Mouse (Mus musculus) urinary bladder, adult 2 months (tissue): ENCODE measurements around the gene Dusp13. TPM values are rescaled to one million over a fixed set of nuclear protein-coding genes. Genes with fewer than 3 reads are reported as not detected.

Experiments used
- DNase-seq: peaks from one replicate; pipeline ENCODE4 v3.0.0; 2022; ENCODE audit warnings: low spot score
- polyA plus RNA-seq: library from polyadenylated mRNA; depleted of rRNA; stranded (reverse); fragments of >200 nt; gene quantifications from 2 replicates; pipeline ENCODE4 v1.2.3, GENCODE M21; 2012; rRNA removed

Dusp13 gene
- polyA plus RNA-seq, 1 experiment = 0.33 TPM

DNA sequence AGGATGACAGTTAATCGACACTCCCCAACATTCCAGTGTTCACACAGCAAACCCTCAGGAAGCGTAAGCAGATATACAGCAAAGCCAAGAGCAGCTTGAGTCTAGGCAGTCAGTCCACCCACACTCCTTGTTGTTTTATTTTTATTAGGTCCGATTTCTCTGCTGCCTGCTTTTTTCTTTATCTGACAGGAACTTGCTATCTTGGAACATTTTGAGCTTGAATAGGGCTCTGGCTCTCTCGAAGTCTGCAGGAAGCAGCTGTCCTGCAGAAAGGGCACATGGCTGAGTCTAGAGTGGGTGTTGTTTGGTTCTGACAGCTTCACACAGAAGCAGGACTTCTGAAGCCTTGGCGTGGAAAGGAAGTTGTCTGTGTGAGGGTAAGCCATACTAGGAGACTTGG lies 47.7 kb downstream of the Dusp13 start:
- no peak for DNase-seq

DNA sequence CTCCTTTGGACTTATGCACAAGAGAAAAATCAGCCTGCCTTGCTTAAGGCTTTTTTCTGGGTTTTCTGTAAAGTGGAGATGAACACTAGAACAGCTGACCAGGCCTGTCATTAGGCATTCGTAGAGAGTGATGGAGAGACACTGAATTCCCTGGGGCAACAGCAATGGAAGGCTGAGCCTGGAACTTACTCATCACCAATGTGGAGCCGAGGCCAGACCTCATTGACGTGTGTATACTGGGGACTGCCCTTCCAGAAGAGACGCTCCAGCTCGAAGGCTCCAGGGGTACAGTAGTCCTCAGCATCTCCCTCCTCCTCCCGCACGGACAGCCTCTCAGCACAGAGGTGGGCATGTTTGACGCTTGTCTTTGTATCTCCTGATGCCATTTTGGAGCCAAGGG lies 48.3 kb downstream of the Dusp13 start:
- no peak for DNase-seq

DNA sequence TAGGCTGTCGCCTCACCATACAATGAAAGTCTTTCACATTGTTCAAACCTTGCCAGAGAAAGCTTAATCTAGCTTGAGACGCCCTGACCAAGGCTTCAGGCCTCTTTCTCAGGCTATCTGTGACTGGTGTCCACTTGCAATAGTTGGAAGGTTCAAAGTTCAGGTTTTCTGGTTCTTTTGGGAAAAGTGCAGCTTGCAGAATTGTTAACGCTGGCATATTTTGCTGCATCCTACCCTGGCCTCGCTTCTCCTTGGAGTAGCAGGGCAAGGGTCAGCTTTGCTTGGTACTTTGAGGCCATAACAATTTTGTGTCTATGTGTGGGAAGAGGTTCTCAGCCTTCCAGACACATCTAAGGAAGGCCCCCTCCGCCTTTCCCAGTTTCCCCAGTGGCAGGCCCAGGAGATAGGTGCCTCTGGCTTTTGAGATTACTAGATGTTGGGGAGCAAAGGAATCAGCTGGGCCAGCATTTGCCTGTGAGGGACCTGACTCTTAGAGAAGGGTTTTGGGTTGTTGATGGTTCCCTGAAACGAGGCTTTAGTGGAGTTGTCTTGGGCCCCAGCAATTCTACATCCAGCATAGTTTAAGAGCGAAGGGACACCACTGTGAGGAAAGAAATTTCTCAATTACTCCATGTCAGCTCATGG lies 54.7 kb downstream of the Dusp13 start:
- no peak for DNase-seq

DNA sequence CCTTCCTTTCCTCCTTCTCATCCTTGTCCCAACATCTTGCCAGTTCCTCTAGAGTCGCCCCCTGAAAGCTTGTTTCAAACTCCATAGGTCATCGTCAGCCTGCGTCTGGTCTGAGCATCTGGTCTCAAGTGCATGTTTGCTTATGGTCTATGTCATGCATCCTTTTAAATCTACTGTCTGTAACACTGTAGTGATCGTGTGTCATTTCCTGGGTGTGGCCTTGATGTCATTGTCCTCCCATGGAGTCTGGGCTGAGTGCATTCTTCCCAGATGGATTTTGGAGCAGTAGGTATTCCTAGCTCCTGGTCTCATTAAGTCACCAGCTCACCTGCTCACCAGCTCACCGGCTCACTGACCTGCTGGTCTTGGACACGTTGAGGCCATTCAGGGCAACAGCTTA lies 56.0 kb downstream of the Dusp13 start:
- DNase-seq = no peak

DNA sequence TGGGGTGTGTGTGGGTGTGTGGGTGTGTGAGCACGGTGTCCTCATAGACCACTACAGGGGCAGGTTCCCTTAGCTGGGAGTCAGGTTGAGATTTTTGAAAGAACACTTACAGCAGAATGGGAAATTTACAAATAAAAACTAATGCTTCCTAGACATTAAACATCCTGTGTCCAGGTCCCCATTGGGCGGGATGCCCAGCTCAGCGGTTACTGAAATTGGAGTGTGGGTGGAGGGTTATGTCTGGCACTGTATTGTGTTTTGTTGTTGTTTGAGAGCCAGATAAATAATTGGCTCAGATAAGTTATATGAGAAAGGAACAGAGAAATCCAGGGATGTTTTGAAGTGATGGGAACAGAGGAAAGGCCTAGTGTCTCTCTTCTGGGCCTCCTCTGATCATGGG lies 59.9 kb downstream of the Dusp13 start:
- DNase-seq = no peak

DNA sequence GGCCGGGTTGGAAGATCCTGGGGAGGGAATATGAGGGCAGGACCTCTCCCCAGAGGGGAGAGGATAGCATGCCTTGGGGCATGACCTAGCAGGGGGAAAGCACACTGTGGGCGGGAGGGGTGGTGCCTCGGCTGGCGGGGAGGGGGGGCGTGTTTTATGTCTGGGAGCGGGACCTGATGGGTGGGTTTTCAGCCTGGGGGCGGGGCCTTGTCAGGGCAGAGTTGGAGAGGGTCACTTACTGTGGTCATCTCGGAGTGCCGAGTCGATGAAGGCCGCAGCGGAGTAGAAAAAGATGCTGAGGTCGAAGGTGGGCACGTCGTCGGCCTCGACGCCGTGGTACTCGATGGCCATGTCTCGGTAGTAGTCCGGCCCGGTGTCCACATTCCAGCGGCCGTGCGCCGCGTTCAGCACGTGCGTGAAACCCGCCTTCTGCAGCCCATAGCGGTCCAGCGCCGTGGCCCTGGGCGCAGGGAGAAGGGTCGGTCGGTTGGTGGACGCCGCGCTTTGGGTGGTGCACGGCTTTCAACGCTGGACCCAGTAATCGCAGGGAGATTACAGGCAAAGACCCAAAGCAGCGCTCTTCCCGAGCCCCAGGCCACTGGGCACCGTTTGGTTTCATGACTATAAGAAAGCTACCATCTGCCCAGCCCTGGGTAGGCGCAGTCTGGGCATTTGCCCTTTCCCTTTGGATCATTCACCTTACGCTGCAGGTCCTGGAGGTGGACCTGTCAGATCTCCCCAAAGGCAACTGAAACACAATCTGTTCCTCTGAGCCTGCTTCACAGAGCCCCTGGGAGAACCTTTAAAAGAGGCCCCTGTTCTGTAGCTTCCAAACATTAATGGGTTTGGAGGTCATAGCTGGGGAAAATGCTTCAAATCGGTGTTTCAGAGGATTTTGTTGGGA lies 64.4 kb downstream of the Dusp13 start:
- no peak for DNase-seq

DNA sequence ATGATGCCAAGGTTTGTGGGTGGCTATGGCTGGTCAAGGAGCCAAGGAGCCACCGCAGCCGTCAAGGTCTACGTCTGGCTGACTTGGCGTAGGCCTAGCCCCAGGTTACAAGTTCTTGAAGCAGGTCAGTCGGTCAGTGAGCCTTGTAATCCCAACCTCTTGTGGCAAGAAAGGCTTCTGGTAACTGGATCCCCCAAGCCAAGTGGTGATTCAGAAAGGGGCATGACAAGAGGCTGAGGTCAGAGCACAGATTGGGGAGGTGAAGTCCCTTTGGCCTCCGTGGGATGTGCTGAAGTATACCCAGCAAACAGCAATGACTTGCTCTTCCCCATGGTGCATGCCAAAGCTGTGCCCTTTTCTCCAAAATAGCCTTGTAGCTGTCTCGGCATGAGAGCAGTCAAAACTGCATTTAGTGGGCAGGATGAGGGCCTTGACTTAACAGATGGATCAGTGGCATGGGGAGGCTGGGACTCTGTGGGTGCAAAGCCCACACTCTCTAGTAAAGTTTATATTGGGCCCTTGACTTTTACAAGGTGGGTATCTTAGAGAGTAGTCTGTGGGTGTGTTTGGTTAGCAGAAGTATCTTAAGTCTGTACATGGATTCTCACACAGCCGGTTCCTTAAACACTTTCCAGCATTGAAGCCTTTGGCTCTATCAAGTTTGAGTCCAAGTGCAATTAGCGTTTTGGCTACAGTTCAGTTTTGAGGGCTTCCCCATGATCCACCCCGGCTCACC lies 65.4 kb downstream of the Dusp13 start:
- DNase-seq = no peak

DNA sequence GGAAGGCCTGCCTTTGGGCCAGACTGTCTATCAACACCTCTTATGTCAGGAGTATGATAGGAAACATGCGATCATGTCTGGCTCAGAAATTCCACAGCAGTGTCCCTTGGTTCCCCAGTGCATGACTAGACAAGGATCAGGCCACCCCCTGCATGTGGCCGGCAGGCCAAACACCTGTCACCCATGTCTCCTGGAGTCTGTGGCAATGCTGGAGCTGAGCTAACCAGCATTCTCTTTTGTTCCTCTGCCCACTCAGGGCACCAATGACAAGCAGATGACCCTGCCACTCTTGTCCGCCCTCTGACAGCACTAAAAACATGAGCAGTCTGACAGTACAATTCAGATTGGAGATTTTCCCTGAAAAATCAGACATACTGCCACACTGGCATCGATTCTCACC lies 67.1 kb downstream of the Dusp13 start:
- DNase-seq = no peak

Other genes starting within 250 kb of the Dusp13 start
- gene Dupd1, start 36.6 kb downstream of the Dusp13 start, polyA plus RNA-seq = not detected in 2 replicates
- gene Samd8, start 650 bp downstream of the Dusp13 start, polyA plus RNA-seq = 9.6 and 10.4 TPM in 2 replicates
- 199 and 227 TPM in 2 replicates for gene Vdac2, start 74.1 kb upstream of the Dusp13 start, polyA plus RNA-seq
- 13.2 and 13.9 TPM in 2 replicates for gene Comtd1, start 97.8 kb upstream of the Dusp13 start, polyA plus RNA-seq
- gene Zfp503, start 238.4 kb upstream of the Dusp13 start, polyA plus RNA-seq = 14.3 and 26.0 TPM in 2 replicates